Mouse (Mus musculus) lung, postnatal 0 days (tissue): Measurements from ENCODE around the gene Akt2.

Experiments used
- CTCF ChIP-seq: IDR thresholded peaks from 2 replicates; pipeline ENCODE4 v1.5.1; 2016; ENCODE audit warnings: antibody characterized with exemption, mild to moderate bottlenecking
- EP300 ChIP-seq: IDR thresholded peaks from 2 replicates; pipeline ENCODE4 v1.6.1; 2016; ENCODE audit warnings: antibody characterized with exemption, mild to moderate bottlenecking, control low read depth

DNA sequence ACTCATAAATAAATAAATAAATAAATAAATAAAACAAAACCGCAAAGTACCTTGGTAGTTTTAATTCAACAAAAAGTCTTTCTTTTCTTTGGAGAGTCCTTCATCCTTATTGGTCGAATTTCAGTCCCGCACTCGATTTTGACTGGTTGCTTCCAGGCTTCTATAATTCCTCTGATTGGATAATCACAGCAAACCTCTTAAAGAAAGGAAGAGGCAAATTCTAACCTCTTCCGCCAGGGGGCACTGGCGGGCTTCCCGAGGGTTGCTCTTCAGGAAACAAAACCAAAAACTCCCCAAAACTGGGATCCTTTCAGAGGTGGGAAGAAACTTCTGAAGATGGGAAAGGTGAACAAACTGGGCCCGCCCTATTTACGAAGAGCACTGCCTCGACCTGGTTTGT lies 59.6 kb downstream of the Akt2 start:
- TF ChIP-seq CTCF (peak; percentile 81), EP300 (peak; percentile 40; the same call in 1 of the 2 replicates)
